Mouse (Mus musculus) forebrain, embryonic 10.5 days (tissue): ENCODE results near the gene Asap3. TPM values are rescaled to one million over a fixed set of nuclear protein-coding genes. Genes with fewer than 3 reads are reported as not detected.

Experiments
- polyA plus RNA-seq: library from polyadenylated mRNA; unstranded; fragments of >200 nt; fragmentation: Nextera tagmentation; extraction: Ambion mirVana; gene quantifications from 2 replicates; pipeline ENCODE4 v1.2.1, GENCODE M21; 2016

Asap3 gene
- polyA plus RNA-seq, 1 experiment from 2014 or later, result 4.7 TPM

Other genes starting within 250 kb of the Asap3 start
- gene Gale, start 242.6 kb upstream of the Asap3 start, polyA plus RNA-seq, result 39.7 and 41.0 TPM in 2 replicates
- gene Lypla2, start 233.7 kb upstream of the Asap3 start, polyA plus RNA-seq, result 204 and 210 TPM in 2 replicates
- 73.6 and 75.8 TPM in 2 replicates for gene Pithd1, start 219.1 kb upstream of the Asap3 start, polyA plus RNA-seq
- gene Eloa, start 184.6 kb upstream of the Asap3 start, polyA plus RNA-seq, result 35.2 and 36.7 TPM in 2 replicates
- 485 and 525 TPM in 2 replicates for gene Rpl11, start 152.9 kb upstream of the Asap3 start, polyA plus RNA-seq
- gene Id3, start 62.9 kb upstream of the Asap3 start, polyA plus RNA-seq, result 488 and 529 TPM in 2 replicates
- gene E2f2, start 34.0 kb upstream of the Asap3 start, polyA plus RNA-seq, result 10.3 and 11.4 TPM in 2 replicates
- 0.49 and 0.77 TPM in 2 replicates for gene Tcea3, start 41.4 kb downstream of the Asap3 start, polyA plus RNA-seq
- gene Zfp46, start 78.3 kb downstream of the Asap3 start, polyA plus RNA-seq, result 21.1 and 21.8 TPM in 2 replicates
- gene Hnrnpr, start 104.6 kb downstream of the Asap3 start, polyA plus RNA-seq, result 231 and 248 TPM in 2 replicates
- 0.31 TPM in 1 of 2 replicates, not detected in the other for gene Htr1d, start 217.2 kb downstream of the Asap3 start, polyA plus RNA-seq